Mouse (Mus musculus) heart, embryonic 16.5 days (tissue): ENCODE results near the gene Sorcs1. TPM values are rescaled to one million over a fixed set of nuclear protein-coding genes. Genes with fewer than 3 reads are reported as not detected.

ENCODE experiments used
- ATAC-seq: fragments of 200-750 bp; cut with Nextera tagmentation; replicated peaks from 2 replicates; pipeline ENCODE4 v1.8.0; 2017; ENCODE audit warnings: moderate number of reproducible peaks; ENCODE audit not compliant: insufficient read depth, low FRiP score; ENCODE audit errors: extremely low read depth
- H3K27ac ChIP-seq: fragments of 300-500 bp; sonication (generic); 2 replicates; pipeline ENCODE4 v1.5.1; 2014; ENCODE audit warnings: mild to moderate bottlenecking, low read length, control low read depth, moderate library complexity
- H3K27me3 ChIP-seq: fragments of 300-500 bp; sonication (generic); 2 replicates; pipeline ENCODE4 v1.6.1; 2014; ENCODE audit warnings: low read length, mixed read lengths; ENCODE audit not compliant: control insufficient read depth, insufficient read depth
- H3K36me3 ChIP-seq: fragments of 300-500 bp; sonication (generic); 2 replicates; pipeline ENCODE4 v1.6.1; 2014; ENCODE audit not compliant: control insufficient read depth, insufficient read depth
- H3K4me1 ChIP-seq: fragments of 300-500 bp; sonication (generic); 2 replicates; pipeline ENCODE4 v1.6.1; 2014; ENCODE audit warnings: low read length, mixed read lengths; ENCODE audit not compliant: control insufficient read depth, insufficient read depth
- H3K4me2 ChIP-seq: fragments of 300-500 bp; sonication (generic); 2 replicates; pipeline ENCODE4 v1.6.1; 2014; ENCODE audit warnings: low read depth, mild to moderate bottlenecking, control low read depth, low read length
- H3K4me3 ChIP-seq: fragments of 300-500 bp; sonication (generic); 2 replicates; pipeline ENCODE4 v1.5.1; 2014; ENCODE audit warnings: mild to moderate bottlenecking, control low read depth, low read length
- H3K9ac ChIP-seq: fragments of 300-500 bp; sonication (generic); 2 replicates; pipeline ENCODE4 v1.6.1; 2014; ENCODE audit warnings: low read length, control low read depth
- H3K9me3 ChIP-seq: fragments of 300-500 bp; sonication (generic); replicated peaks from 2 replicates; pipeline ENCODE4 v1.6.1; 2016; ENCODE audit warnings: low read length; ENCODE audit not compliant: control insufficient read depth
- WGBS: fragments of 180-500 bp; shearing (Covaris S2); extraction: QIAGEN DNeasy Blood & Tissue Kit; methylation state at CpG from one replicate; pipeline ENCODE4 v1.1.7; 2014; 5-methylcytosine and 5-hydroxymethylcytosine counted together
- polyA plus RNA-seq: library from polyadenylated mRNA; unstranded; fragments of >200 nt; fragmentation: Nextera tagmentation; extraction: Ambion mirVana; gene quantifications from 2 replicates; pipeline ENCODE4 v1.2.1, GENCODE M21; 2015

Sorcs1 gene
- polyA plus RNA-seq, 1 experiment from 2014 or later: 0.43 TPM

DNA sequence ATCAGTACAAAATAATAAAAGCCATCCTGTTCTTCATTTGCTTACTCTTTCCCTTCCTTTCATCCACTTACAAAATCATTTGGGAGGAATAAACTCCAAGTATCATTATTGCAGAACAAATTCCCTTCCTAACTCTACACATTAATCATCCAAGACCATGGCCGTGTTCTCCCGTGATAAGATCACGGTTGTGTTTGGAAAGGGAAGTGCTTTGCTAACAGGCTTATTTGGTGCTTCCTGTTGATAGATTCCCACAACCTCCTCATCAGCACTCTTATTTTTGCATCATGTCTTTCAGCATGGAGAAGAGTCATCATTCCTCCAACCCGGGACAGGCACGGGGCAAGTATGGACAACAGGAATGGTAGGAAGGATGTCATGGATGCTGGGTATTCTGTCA lies 25.7 kb downstream of the Sorcs1 start:
- no peaks in the 10 kb centered on the region for H3K36me3 ChIP-seq
- no peak overlapping the region for H3K27ac ChIP-seq
- H3K27me3 ChIP-seq: no peaks in the 10 kb centered on the region
- H3K4me3 ChIP-seq: no peak overlapping the region
- no peak for ATAC-seq
- 49% methylated on average over 5 of the region's 5 CpGs for WGBS
- no peaks in the 10 kb centered on the region for H3K9me3 ChIP-seq
- H3K4me1 ChIP-seq: no peaks in the 10 kb centered on the region
- no peak overlapping the region for H3K9ac ChIP-seq
- no peak overlapping the region for H3K4me2 ChIP-seq

DNA sequence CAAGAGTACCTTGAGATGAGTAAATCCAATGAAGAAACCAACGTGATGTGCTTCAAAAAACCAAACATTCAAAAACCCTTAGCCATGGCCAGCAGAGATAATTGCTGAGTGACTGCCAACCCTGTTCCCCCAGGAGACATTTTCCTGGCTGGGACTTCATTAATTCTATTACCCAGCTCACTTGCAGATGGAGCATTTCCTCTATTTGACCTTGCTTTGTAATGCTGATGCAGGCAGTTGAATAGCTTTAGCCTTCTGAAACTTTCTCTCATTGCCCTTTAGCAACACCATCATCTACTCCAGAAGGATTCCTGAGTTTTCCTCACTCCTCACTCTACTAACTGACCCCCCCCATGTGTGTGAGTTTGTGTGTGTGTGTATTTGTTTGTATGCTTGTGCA lies 34.6 kb downstream of the Sorcs1 start:
- H3K4me2 ChIP-seq: no peak overlapping the region
- 50% methylated on average over 1 of the region's 1 CpGs for WGBS
- no peaks in the 10 kb centered on the region for H3K36me3 ChIP-seq
- H3K4me3 ChIP-seq: no peak overlapping the region
- H3K27ac ChIP-seq: no peak overlapping the region
- H3K4me1 ChIP-seq: no peaks in the 10 kb centered on the region
- H3K9ac ChIP-seq: no peak overlapping the region
- no peak for ATAC-seq
- no peaks in the 10 kb centered on the region for H3K27me3 ChIP-seq
- no peaks in the 10 kb centered on the region for H3K9me3 ChIP-seq

GRCm38 (mm10) chr19:50642121-50642520 lies 36.3 kb downstream of the Sorcs1 start:
- H3K36me3 ChIP-seq: no peaks in the 10 kb centered on the region
- 66% methylated on average over 1 of the region's 1 CpGs for WGBS

DNA sequence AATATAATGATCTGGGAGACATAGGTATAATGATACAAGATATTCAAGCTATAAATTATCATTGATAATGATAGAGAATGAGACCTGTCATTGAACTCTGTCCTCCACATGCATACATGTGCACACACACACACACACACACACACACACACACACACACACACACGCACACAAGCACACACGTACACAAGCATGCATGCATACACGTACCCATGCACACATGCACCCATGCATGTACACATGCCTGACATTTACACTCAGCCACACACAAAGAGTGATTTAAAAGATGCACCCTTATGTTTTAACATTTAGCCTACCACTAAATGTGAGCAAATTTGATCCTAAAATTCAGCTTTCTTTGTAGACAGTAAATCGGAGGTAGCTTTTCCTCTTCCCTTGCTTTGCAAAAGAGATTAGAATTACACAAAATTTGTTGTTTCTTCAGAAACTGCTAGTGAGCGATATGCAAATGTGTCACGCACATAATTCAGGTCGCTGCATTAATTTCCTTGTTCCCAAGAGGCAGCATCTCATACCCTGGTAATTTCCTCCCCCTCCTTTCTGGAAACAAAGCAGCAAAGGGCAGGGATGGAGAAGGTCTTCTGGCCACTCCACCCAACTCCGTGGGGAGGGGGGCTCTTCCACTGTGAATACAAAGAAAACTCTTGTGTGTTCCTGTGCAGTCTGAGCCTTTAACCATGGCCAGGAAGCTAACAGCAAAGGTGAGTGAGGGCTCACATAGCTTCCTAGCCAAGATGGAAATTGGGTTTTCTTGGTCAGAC lies 38.0 kb downstream of the Sorcs1 start:
- no peak for ATAC-seq
- no peaks in the 10 kb centered on the region for H3K4me1 ChIP-seq
- no peak overlapping the region for H3K9ac ChIP-seq
- H3K9me3 ChIP-seq: no peaks in the 10 kb centered on the region
- no peak overlapping the region for H3K4me2 ChIP-seq
- WGBS: 78% methylated on average over 8 of the region's 8 CpGs
- no peak overlapping the region for H3K27ac ChIP-seq
- no peak overlapping the region for H3K4me3 ChIP-seq
- H3K36me3 ChIP-seq: no peaks in the 10 kb centered on the region
- no peaks in the 10 kb centered on the region for H3K27me3 ChIP-seq

More at GRCm38 (mm10) chr19:50642121-50642520, 36.3 kb downstream of the Sorcs1 start:
- no peak for ATAC-seq
- Histone ChIP-seq H3K4me2 (no peak overlapping the region), H3K9me3 (no peaks in the 10 kb centered on the region), H3K27me3 (no peaks in the 10 kb centered on the region), H3K4me3 (no peak overlapping the region), H3K4me1 (no peaks in the 10 kb centered on the region), H3K27ac (no peak overlapping the region), H3K9ac (no peak overlapping the region)

DNA sequence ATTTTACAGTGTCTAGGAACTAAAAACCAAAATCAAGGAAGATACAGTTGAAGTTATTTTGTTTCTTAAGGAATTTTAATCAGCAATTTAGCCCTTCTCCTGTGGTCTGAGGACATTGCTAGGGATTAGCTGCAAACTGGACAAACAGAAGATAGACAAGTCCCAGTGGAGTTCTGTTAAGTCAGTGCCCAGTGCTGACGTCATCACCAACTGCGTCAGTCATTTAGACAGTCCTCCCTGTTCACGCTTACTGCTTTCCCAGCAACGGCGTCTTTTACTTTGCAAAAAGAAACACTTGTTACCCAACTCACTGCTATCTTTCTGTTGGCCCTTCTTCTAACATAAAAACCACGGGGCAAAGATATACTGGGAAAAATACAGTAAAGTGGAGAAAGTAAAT lies 40.3 kb downstream of the Sorcs1 start:
- Histone ChIP-seq H3K4me2 (no peak overlapping the region), H3K36me3 (no peaks in the 10 kb centered on the region), H3K9me3 (no peaks in the 10 kb centered on the region), H3K27me3 (no peaks in the 10 kb centered on the region), H3K4me3 (no peak overlapping the region), H3K9ac (no peak overlapping the region), H3K4me1 (no peaks in the 10 kb centered on the region), H3K27ac (no peak overlapping the region)
- ATAC-seq: no peak
- WGBS: 64% methylated on average over 6 of the region's 6 CpGs

DNA sequence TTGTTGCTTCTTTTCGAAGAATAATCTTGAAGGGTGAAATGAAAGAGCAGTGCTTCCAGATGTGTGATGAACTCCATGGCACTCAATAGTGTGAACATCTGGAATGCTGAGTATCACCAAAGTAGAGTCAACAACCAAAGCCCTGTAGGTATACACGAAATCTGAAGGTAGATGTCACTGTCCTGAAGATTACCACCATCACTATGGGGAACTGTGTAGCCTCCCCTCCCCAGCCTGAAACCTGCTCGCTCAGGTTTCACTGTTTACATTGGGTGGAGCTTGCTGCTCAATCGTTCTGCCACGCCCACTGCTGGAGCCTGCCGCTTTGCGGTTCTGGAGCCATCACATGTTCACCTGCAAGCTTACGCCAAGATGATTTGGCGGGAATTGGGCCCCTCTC lies 64.4 kb downstream of the Sorcs1 start:
- Histone ChIP-seq H3K27me3 (no peaks in the 10 kb centered on the region), H3K9ac (no peak overlapping the region), H3K4me1 (no peaks in the 10 kb centered on the region), H3K36me3 (no peaks in the 10 kb centered on the region), H3K4me3 (no peak overlapping the region), H3K9me3 (no peaks in the 10 kb centered on the region), H3K4me2 (peak overlapping the region; percentile 5; the same call in 1 of the 2 replicates), H3K27ac (no peak overlapping the region)
- ATAC-seq: no peak
- WGBS: 24% methylated on average over 9 of the region's 9 CpGs

GRCm38 (mm10) chr19:50611619-50612018 lies 66.8 kb downstream of the Sorcs1 start:
- H3K9ac ChIP-seq: no peak overlapping the region
- H3K4me1 ChIP-seq: no peaks in the 10 kb centered on the region
- no peak overlapping the region for H3K4me3 ChIP-seq
- 63% methylated on average over 3 of the region's 3 CpGs for WGBS
- H3K27ac ChIP-seq: no peak overlapping the region
- H3K36me3 ChIP-seq: no peaks in the 10 kb centered on the region
- H3K4me2 ChIP-seq: no peak overlapping the region
- H3K27me3 ChIP-seq: no peaks in the 10 kb centered on the region
- ATAC-seq: no peak
- H3K9me3 ChIP-seq: no peaks in the 10 kb centered on the region

DNA sequence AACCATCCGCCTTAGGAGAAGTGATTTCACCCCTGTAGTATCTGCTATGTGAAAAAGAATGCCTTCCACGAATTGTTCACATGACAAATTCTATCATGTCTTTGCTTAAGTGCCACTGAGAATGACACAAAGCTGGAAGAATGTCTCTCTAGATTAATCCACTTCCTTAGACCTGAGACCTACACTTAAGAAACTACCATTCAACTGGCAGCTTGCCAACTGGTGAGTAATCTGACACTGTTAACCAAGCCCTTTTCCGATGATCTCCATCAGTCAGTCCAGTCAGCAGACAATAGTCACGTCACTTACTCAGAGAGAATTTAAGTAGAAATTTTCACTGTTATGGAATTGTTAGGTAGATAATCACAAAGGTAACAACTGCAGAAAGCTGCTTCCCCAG lies 74.6 kb downstream of the Sorcs1 start:
- 17% methylated on average over 4 of the region's 4 CpGs for WGBS

DNA sequence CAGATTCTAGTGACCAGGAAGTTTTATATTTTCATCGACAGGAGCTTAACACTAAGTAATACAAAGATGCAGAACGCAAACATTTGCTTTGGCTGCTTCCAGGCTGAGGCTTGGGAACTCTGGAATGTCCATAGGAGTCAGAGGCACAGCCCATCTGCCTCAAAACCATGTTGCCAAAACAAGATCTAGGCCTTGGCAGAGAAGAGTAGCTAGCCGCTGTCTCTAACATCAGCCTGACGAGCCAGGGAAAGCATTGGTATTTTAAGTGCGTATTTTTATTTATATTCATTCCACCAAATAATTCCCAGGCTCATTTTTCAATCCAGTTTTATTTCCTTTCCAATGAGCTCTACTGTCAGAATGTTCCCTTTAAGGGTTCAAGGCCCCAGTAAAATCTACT lies 75.1 kb downstream of the Sorcs1 start:
- Histone ChIP-seq H3K9ac (no peak overlapping the region), H3K9me3 (no peaks in the 10 kb centered on the region), H3K4me2 (no peak overlapping the region), H3K4me1 (peaks cover 2% of the 10 kb centered on the region; the same call in 1 of the 2 replicates), H3K27ac (peak overlapping the region; percentile 27; the same call in 1 of the 2 replicates), H3K4me3 (no peak overlapping the region), H3K27me3 (no peaks in the 10 kb centered on the region), H3K36me3 (no peaks in the 10 kb centered on the region)
- 54% methylated on average over 5 of the region's 5 CpGs for WGBS
- ATAC-seq: no peak

More for the DNA sequence above, 74.6 kb downstream of the Sorcs1 start:
- H3K4me1 ChIP-seq: peaks cover 2% of the 10 kb centered on the region; the same call in 1 of the 2 replicates
- H3K9ac ChIP-seq: no peak overlapping the region
- no peaks in the 10 kb centered on the region for H3K27me3 ChIP-seq
- H3K36me3 ChIP-seq: no peaks in the 10 kb centered on the region
- no peak overlapping the region for H3K4me3 ChIP-seq
- peak; percentile 69 for ATAC-seq
- no peak overlapping the region for H3K4me2 ChIP-seq
- H3K9me3 ChIP-seq: no peaks in the 10 kb centered on the region
- H3K27ac ChIP-seq: no peak overlapping the region
